ENCODE assay signal across 16 mouse cellular contexts in the genomic region with DNA sequence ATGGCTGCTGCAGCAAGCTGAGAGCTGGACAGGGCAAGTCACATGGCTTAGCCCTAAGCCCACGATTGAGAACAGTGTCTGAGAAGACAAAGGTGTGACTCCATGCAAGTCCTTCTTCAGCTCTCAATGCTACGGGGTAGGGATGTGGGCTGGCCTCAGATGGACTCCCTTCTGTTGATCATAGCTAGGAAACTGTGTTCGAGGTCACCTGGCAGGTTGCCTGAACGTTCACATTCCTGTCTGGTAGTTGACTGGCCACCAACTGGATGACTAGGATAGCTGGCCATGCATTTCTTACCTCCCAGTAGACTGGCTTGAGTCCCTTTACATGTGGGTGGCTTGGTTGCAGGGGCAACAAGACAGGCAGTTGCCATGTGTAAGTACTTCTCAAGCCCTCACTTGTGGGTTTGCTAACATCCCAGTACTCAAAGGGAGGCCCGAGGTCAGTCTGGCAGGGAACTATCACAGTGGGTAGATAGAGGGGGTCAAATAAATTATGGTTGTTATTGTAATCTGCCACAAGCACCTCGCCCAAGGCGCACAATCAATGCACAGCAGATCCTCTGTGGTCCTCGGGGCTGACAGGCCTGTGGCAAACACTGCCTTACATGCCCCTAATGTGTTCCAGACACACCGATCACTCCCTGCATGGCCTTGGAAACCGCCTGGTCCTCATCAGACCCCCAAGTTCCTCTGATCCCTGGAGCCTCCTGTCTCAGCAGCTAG.
DNase-seq lines count a peak whose midpoint lies in the region; ATAC-seq lines count a peak whose summit lies in the region.
"Had no signal": no experiment of that assay in that cellular context is flagged by ENCODE, and none has a peak within 500 bp of the region (broad histone marks: within the 10 kb centered on the region; RNA-seq: fewer than 3 reads in every experiment).

No protein-coding gene starts in this region.

- H3K36me3 ChIP-seq in kidney, embryonic 14.5 days (ENCODE audit: control insufficient read depth, insufficient read depth, low read length) = no peaks in the 10 kb centered on the region
- no peaks in the 10 kb centered on the region for H3K36me3 ChIP-seq in limb, embryonic 12.5 days
- no peaks in the 10 kb centered on the region for H3K36me3 ChIP-seq in midbrain, embryonic 14.5 days (ENCODE audit: control insufficient read depth, insufficient read depth, low read length)
- H3K36me3 ChIP-seq: heart, embryonic 15.5 days; neural tube, embryonic 12.5 days had no signal

- H3K9ac ChIP-seq in kidney, embryonic 14.5 days (ENCODE audit: low read depth, low read length) = no peak overlapping the region
- H3K9ac ChIP-seq in limb, embryonic 12.5 days (replicated peaks) = no peak overlapping the region
- H3K9ac ChIP-seq in midbrain, embryonic 14.5 days (replicated peaks; ENCODE audit: low read length) = no peak overlapping the region
- H3K9ac ChIP-seq: heart, embryonic 15.5 days; lung, embryonic 14.5 days; neural tube, embryonic 12.5 days had no signal

- H3K9me3 ChIP-seq in kidney, embryonic 14.5 days (ENCODE audit: control insufficient read depth, low read length) = no peaks in the 10 kb centered on the region
- H3K9me3 ChIP-seq in limb, embryonic 12.5 days = no peaks in the 10 kb centered on the region
- H3K9me3 ChIP-seq in midbrain, embryonic 14.5 days (ENCODE audit: control insufficient read depth, low read length) = no peaks in the 10 kb centered on the region
- H3K9me3 ChIP-seq: heart, embryonic 15.5 days; neural tube, embryonic 12.5 days had no signal

- WGBS in kidney, embryonic 14.5 days = 63% methylated on average over 10 of the region's 10 CpGs
- WGBS in limb, embryonic 12.5 days = 36% methylated on average over 10 of the region's 10 CpGs
- WGBS in midbrain, embryonic 14.5 days = 79% methylated on average over 10 of the region's 10 CpGs

- no peak overlapping the region for H3K27ac ChIP-seq in kidney, embryonic 14.5 days (ENCODE audit: low read depth, low read length)
- H3K27ac ChIP-seq in limb, embryonic 12.5 days = 0 out of 2 replicates have a peak overlapping the region, but pooled peaks have one; percentile 19
- H3K27ac ChIP-seq in midbrain, embryonic 14.5 days (replicated peaks; ENCODE audit: low read depth, low read length) = no peak overlapping the region
- H3K27ac ChIP-seq: heart, embryonic 15.5 days; neural tube, embryonic 12.5 days had no signal

- DNase-seq in kidney, adult 18-20 months = peak; percentile 19
- peak; percentile 59 for DNase-seq in embryo, embryonic 10.5 days (ENCODE audit: low spot score)
- DNase-seq in forelimb bud, embryonic 11.5 days (ENCODE audit: low read depth, low spot score) = peak; percentile 63
- no peak for DNase-seq in gastrocnemius, adult 18-20 months (ENCODE audit: low spot score)
- DNase-seq in spleen, postnatal 4 days (ENCODE audit: low spot score in 2 of 2) = no peak
- no peak for DNase-seq in midbrain, embryonic 14.5 days
- DNase-seq: cerebellum, postnatal 25 days; gastrocnemius, postnatal 25 days; lung, embryonic 14.5 days; retina, postnatal 1 day; thymus, adult 2 months had no signal

- peaks cover 10% of the 10 kb centered on the region; the same call in 1 of the 2 replicates for H3K4me1 ChIP-seq in kidney, embryonic 14.5 days (ENCODE audit: control insufficient read depth, insufficient read depth, low read length)
- H3K4me1 ChIP-seq in limb, embryonic 12.5 days (replicated peaks) = peaks cover 37% of the 10 kb centered on the region
- 0 out of 2 replicates have a peak, but pooled peaks cover 5% of the 10 kb centered on the region for H3K4me1 ChIP-seq in midbrain, embryonic 14.5 days (ENCODE audit: control insufficient read depth, insufficient read depth, low read length)
- H3K4me1 ChIP-seq: heart, embryonic 15.5 days had no signal

- no peaks in the 10 kb centered on the region for H3K27me3 ChIP-seq in kidney, embryonic 14.5 days (ENCODE audit: control insufficient read depth, insufficient read depth, low read length)
- H3K27me3 ChIP-seq in limb, embryonic 12.5 days = peaks cover 6% of the 10 kb centered on the region; the same call in 1 of the 2 replicates
- no peaks in the 10 kb centered on the region for H3K27me3 ChIP-seq in midbrain, embryonic 14.5 days (ENCODE audit: control insufficient read depth, insufficient read depth, low read length)
- H3K27me3 ChIP-seq: heart, embryonic 15.5 days; neural tube, embryonic 12.5 days had no signal

- no peak overlapping the region for H3K4me2 ChIP-seq in kidney, embryonic 14.5 days (replicated peaks; ENCODE audit: low read depth, low read length)
- H3K4me2 ChIP-seq in limb, embryonic 12.5 days = no peak overlapping the region
- H3K4me2 ChIP-seq in midbrain, embryonic 14.5 days (ENCODE audit: low read length) = no peak overlapping the region
- H3K4me2 ChIP-seq: heart, embryonic 15.5 days; lung, embryonic 14.5 days; neural tube, embryonic 12.5 days had no signal

- H3K4me3 ChIP-seq in kidney, embryonic 14.5 days (ENCODE audit: low read length) = no peak overlapping the region
- no peak overlapping the region for H3K4me3 ChIP-seq in limb, embryonic 12.5 days (replicated peaks)
- no peak overlapping the region for H3K4me3 ChIP-seq in midbrain, embryonic 14.5 days (replicated peaks; ENCODE audit: low read depth, low read length)
- H3K4me3 ChIP-seq: heart, embryonic 15.5 days; neural tube, embryonic 12.5 days had no signal

- no peak for ATAC-seq in kidney, embryonic 14.5 days (ENCODE audit: low FRiP score, low TSS enrichment)
- no peak for ATAC-seq in limb, embryonic 12.5 days (ENCODE audit: insufficient number of reproducible peaks, insufficient read depth, low FRiP score, low TSS enrichment, low read depth)
- no peak for ATAC-seq in midbrain, embryonic 14.5 days (ENCODE audit: low FRiP score, low TSS enrichment)
- ATAC-seq: intestine, postnatal 0 days had no signal

Comparison
In these comparisons a context has a peak if more than half of its experiments do, and no peak if none do; other contexts are left out.
1. DNase-seq: peak in kidney, adult 18-20 months (single experiment), embryo, embryonic 10.5 days (single experiment) and forelimb bud, embryonic 11.5 days (single experiment); none in gastrocnemius, adult 18-20 months (single experiment), spleen, postnatal 4 days (0 of 2) and midbrain, embryonic 14.5 days (single experiment).